Mouse (Mus musculus) right cerebral cortex, postnatal 25 days (tissue): ENCODE data around the gene Plekhg6.

Experiments used
- DNase-seq: peaks from one replicate; pipeline ENCODE4 v3.0.0; 2022

Plekhg6 gene

DNA sequence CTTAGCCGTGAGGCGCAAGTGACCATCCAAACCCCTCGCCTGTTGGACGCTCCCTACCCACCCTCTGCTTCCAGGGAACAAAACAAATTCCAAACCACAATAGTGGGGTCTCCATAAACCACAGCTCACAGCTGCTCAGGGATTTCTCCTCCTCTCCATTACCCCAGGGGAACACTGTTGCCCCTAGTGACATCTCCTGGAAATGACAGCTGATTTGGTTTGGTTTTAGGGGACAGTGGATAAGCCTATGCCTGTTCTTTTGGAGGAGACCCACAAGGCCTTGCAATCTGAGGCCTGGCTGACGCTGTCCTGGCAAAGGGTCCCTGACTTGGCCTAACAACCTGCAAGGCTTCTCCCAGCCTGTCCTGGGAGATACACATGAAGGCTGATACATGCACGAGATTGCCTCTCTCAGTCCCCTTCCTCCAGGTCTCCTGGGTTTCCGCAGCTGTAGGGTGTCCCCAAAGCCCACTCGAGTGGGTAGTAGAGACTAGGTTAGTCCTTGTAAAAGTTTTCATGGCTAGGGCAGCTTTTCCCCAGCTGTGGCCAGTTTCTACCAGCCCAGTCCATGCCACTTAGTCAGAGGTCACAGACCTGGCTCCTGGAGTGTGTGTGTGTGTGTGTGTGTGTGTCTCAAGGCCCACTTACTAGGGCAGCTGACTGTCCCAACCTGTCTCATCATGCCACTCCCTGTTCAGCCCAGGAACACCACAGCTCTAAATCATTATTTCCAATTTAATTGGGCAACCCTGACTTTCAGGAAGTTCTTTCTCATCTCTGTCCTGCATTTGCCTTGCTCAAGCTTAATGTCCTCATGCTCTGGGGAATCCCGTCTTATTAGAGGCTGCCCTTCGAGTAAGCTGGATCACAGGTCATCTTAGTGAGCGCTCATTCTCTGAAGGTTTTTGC is 4.7 kb upstream of the Plekhg6 start:
- DNase-seq, result no peak

DNA sequence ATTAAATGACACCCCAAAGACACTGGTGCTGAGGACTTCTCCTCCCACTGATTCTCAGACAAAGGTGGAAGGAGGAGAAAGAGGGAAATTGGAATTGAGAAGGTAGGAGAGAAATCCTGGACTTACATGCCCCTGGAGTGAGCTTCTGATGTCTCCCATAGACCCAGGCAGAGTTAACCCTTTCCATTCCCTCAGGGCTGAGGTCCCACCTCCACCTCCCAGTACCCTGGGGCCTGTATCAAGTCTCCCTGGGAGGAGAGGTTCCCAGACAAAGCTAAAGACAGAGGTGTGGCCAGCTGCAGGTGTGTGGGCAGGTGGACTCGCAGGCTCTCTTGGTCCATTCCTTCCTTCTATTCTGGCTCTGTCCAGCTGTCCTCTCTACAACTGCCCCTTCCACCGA is 1.4 kb upstream of the Plekhg6 start:
- DNase-seq, result no peak

GRCm38 (mm10) chr6:125379781-125380180 is 812 bp downstream of the Plekhg6 start:
- no peak for DNase-seq

DNA sequence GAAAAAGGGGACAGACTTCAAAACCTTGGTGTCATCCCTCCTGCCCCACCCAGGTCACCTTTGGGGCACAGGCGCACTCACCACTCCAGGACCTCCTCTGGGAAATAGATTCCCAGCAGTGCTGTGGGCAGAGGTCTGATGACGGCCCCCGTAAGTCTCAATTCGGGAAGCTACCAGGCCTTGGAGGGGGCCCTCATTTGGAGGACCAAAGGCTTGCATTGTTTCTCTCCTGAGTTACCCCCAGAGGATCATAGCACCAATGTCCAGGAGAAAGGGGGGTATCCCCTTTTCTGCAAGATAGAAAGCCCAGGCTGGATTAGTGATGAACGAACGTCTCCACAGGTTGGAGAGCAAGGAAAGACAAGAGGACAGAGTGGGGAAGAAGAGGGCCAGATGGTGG is 2.0 kb downstream of the Plekhg6 start:
- DNase-seq, result no peak

DNA sequence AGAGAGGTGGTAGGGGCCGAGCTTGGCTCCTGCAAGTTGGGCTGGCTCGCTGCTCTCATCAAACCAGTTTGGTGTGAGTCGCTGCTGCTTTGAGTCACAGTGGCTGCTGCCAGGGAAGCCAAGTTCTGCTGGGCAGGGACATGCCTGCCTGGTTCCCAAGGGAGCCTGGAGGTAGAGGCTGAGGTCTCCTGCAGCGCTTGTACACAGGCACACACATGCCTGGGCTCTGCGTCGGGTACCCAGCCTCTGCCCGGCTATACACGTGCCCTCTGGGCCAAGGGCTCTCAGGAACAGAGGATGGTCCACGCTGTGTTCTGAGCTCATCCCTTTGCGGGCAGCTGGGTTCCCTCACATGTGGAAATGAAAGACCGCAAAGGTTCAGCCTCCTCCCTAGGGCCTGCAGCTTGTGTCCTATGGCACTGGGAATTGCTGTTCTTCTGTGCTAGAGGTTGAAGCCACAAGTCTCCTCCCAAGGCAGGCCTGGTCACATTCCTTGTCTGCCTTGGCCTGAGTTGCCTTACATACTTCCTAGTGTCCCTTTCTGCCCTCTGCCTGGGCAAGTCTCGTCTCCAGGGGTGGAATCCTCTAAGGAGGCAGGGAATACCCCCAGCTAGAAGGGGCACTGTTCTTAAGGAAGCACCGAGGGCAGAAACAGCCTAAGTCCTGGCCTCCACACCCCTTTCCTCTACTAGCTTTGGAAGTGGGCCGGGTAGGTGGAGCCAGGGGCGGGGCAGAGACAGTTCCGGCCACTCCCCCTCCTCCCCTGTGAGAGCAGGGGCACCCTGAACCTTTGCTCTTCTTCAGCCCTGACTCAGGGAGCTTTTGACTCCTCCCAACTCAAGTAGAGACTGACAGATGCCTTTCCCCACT is 2.8 kb downstream of the Plekhg6 start:
- no peak for DNase-seq

GRCm38 (mm10) chr6:125377042-125377441 is 3.6 kb downstream of the Plekhg6 start:
- no peak for DNase-seq

GRCm38 (mm10) chr6:125367758-125368371 is 12.7 kb downstream of the Plekhg6 start:
- no peak for DNase-seq

DNA sequence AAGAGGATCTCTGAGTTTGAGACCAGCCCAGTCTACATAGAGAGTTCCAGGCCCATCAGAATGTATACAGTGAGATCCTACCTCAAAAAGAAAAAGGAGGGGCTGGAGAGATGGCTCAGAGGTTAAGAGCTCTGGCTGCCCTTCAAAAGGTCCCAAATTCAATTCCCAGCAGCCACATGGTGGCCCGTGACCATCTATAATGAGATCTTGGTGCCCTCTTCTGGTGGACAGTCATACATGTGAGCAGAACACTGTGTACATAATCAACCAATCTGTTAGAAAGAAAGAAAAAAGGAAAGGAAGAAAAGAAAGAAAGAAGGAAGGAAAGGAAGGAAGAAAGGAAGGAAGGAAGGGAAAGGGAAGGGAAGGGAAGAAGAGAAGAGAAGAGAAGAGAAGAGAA is 14.5 kb downstream of the Plekhg6 start:
- DNase-seq, result no peak

- no peak for DNase-seq
These were observed 15.1 kb downstream of the Plekhg6 start for GRCm38 (mm10) chr6:125365522-125365921.

DNA sequence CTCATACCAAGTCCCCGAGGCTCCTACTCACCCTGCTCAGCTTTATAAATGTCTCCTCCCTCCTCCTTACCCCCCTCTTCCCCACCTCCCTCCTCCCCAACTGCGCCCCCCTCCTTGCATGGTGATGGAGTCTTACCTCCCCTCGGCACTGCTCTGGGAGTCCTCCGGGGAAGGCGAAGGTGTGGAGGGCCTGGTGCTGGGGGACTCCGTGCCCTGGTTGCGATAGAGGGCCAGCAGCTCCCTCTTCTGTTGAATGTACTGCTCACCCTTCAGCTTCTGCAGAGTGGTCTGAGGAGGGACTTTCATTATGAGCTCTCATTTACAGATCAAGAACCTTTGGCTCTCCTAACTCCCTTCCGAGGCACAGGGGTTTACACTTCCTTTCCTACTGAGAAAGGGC is 16.1 kb downstream of the Plekhg6 start:
- no peak for DNase-seq

DNA sequence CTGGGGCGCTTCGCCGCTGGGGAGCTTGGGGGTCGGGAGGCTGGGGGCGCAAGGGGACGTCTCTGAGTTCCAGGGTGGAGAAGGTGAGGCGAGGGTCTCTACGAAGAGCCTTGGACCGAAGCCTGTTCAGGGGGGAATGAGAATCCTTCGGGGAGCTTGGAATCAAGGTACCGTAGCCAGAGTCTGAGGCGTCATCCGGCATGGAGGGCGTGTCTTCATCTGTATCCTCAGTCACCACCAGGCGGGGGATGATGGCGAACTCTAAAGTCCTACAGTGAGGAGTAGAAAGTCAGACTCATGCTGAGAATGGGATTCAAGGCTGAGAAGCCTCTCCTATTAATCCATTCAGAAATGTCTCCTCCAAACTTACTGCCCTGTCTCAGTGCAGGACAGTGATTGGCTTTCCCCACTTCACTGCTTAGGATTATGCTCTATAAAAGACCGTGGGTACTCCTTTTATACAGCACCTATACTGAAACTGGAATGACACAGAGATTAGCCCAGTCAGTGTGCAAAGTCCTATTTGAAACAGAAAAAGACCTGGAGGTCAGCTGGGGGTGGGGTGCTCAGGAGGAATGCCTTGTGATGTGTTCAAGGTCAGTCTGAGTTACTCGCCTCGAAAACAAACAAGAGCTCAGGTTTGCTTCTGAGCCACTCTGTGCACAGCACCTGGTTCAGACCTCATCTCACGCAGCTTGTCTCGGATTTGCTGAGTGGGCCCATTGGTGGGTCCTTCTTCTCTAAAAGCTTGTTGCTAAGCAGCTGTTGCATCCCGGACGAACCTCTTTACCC is 16.9 kb downstream of the Plekhg6 start:
- DNase-seq, result no peak

- DNase-seq, result no peak
These were observed 17.6 kb downstream of the Plekhg6 start for GRCm38 (mm10) chr6:125363021-125363420.

- peak; percentile 30 for DNase-seq
These were observed 18.9 kb downstream of the Plekhg6 start for GRCm38 (mm10) chr6:125361467-125362291.

DNA sequence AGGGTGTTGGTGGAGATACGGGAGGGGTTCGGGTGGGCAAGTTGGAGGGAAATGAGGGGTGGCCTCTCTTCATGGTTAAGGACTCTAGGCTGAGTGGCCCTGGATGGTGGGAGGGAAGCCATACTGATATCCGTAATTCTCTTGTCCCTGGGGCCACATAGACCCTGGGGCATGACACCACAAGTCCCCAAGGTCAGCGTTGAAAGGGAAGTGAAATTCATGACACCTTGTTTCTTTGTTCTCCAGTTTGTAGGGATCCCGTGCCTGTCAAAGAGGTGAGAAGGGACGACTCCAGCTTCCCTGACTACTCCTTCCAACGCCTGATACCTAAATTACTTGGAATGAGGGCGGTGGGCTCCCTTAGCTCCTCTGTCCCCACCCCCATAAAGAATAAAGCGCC is 19.7 kb downstream of the Plekhg6 start:
- no peak for DNase-seq

DNA sequence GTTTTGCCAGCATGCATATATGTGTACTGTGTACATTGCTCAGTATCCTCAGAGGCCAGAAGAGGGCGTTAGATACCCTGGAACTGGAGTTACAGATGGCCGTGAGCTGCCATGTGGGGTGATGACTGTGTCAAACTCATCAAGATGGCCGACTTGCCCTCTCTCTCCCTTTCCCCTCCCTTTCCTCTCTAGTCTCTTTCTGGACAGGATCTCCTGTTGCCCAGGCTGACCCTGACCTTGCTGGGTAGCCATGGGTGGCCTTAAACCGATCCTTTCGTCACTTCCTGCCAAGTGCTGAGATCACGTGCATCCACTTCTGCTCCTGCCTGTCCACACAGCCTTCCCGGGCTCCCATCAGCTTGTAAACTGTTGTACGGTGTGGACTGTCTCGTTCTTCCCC is 20.6 kb downstream of the Plekhg6 start:
- DNase-seq, result no peak

DNA sequence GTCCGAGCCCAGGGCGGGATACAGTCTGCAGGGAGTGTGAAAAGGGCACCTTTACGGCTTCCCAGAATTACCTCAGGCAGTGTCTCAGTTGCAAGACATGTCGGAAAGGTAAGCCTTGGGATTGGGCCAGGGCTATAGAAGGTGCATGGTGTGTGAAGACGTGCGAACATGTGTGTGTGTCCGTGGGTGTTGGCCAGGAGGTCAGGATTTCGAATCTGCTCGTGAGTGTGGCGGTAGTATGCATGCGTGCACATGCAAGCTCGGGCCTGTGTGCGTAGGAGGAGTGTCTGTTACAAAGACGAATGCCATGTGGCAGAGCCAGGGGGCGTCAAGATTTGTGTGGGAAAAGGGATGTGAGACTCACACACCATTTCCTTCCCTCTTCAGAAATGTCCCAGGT is 23.3 kb downstream of the Plekhg6 start:
- no peak for DNase-seq

GRCm38 (mm10) chr6:125356264-125356663 is 24.3 kb downstream of the Plekhg6 start:
- no peak for DNase-seq

DNA sequence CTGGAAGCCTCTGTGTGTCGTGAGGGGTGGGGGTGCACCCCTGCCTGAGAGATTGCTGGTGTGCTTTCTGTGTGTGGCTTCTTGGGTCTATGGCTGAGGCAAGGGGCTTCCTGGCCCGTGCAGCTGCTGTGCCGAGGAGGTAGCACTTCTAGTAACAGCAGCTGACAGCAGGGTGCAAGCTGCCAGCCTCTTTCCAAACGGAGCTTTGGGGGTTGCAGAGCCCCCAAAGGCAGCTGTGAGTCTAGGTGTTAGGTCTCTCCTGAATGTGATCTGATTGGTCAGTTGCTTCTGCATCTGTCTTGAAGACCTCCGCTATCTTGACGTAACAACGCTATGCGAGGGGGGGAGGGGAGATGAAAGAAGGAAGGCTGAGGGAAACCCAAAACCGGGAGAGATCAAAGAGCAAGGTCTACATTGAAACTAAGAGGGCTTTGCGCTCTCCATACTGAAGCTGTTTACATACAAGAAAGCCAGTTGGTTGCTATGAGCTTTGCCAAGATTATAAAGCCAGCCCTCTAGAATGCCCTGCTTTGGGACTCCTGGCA is 25.3 kb downstream of the Plekhg6 start:
- no peak for DNase-seq

- peak; percentile 19 for DNase-seq
These were observed 26.0 kb downstream of the Plekhg6 start for GRCm38 (mm10) chr6:125354352-125355151.

GRCm38 (mm10) chr6:125353655-125354054 is 26.9 kb downstream of the Plekhg6 start:
- DNase-seq, result no peak
